Mouse (Mus musculus) stomach, postnatal 0 days (tissue): ENCODE data around the gene Carns1.

Experiments used
- CTCF ChIP-seq: IDR thresholded peaks from 2 replicates; pipeline ENCODE4 v1.5.1; 2016; ENCODE audit warnings: antibody characterized with exemption, low read depth, mild to moderate bottlenecking, moderate library complexity
- EP300 ChIP-seq: optimal IDR thresholded peaks from 2 replicates; pipeline ENCODE3; 2016; ENCODE audit warnings: antibody characterized with exemption

- TF ChIP-seq EP300 (no peak), CTCF (no peak)
Observed at GRCm38 (mm10) chr19:4175368-4175947, at the start of gene Carns1.
